Mouse (Mus musculus): ENCODE measurements around the gene Fam19a2. TPM values are rescaled to one million over a fixed set of nuclear protein-coding genes. Genes with fewer than 3 reads are reported as not detected.

Fam19a2 gene
- 19.2 and 22.4 TPM in 2 replicates for polyA plus RNA-seq (2012; rRNA removed)

- DNase-seq (ENCODE audit: extremely low spot score in 1 of 2, low spot score in 1 of 2) = peak; percentile 44 to 83
Observed at GRCm38 (mm10) chr10:123263876-123264309, at the start of gene Fam19a2. Gene Fam19a2, plus strand, starts transcription at chr10:123263996.

- no peak for DNase-seq (ENCODE audit: extremely low spot score in 1 of 2, low spot score in 1 of 2)
Observed at GRCm38 (mm10) chr10:123222785-123223184, 41.0 kb upstream of the Fam19a2 start.

- no peak for DNase-seq (ENCODE audit: extremely low spot score in 1 of 2, low spot score in 1 of 2)
Observed at GRCm38 (mm10) chr10:123229420-123229819, 34.4 kb upstream of the Fam19a2 start.

GRCm38 (mm10) chr10:123248063-123248462 lies 15.7 kb upstream of the Fam19a2 start:
- no peak for DNase-seq (ENCODE audit: extremely low spot score in 1 of 2, low spot score in 1 of 2)

GRCm38 (mm10) chr10:123251904-123252303 lies 11.9 kb upstream of the Fam19a2 start:
- no peak for DNase-seq (ENCODE audit: extremely low spot score in 1 of 2, low spot score in 1 of 2)

- peak in 1 of 2 experiments; percentile 47 for DNase-seq (ENCODE audit: extremely low spot score in 1 of 2, low spot score in 1 of 2)
Observed at GRCm38 (mm10) chr10:123254299-123254698, 9.5 kb upstream of the Fam19a2 start.

- no peak for DNase-seq (ENCODE audit: extremely low spot score in 1 of 2, low spot score in 1 of 2)
Observed at GRCm38 (mm10) chr10:123255674-123256348, 8.0 kb upstream of the Fam19a2 start.

- DNase-seq (ENCODE audit: extremely low spot score in 1 of 2, low spot score in 1 of 2) = peak in 1 of 2 experiments; percentile 75
Observed at GRCm38 (mm10) chr10:123264461-123265191, 830 bp downstream of the Fam19a2 start.

- peak in 1 of 2 experiments; percentile 20 for DNase-seq (ENCODE audit: extremely low spot score in 1 of 2, low spot score in 1 of 2)
Observed at GRCm38 (mm10) chr10:123265241-123265790, 1.5 kb downstream of the Fam19a2 start.

GRCm38 (mm10) chr10:123268568-123268967 lies 4.8 kb downstream of the Fam19a2 start:
- peak in 1 of 2 experiments; percentile 66 for DNase-seq (ENCODE audit: extremely low spot score in 1 of 2, low spot score in 1 of 2)

GRCm38 (mm10) chr10:123274554-123274953 lies 10.8 kb downstream of the Fam19a2 start:
- DNase-seq (ENCODE audit: extremely low spot score in 1 of 2, low spot score in 1 of 2) = no peak

- no peak for DNase-seq (ENCODE audit: extremely low spot score in 1 of 2, low spot score in 1 of 2)
Observed at GRCm38 (mm10) chr10:123307300-123307699, 43.5 kb downstream of the Fam19a2 start.

GRCm38 (mm10) chr10:123326271-123326670 lies 62.5 kb downstream of the Fam19a2 start:
- no peak for DNase-seq (ENCODE audit: extremely low spot score in 1 of 2, low spot score in 1 of 2)

- DNase-seq (ENCODE audit: extremely low spot score in 1 of 2, low spot score in 1 of 2) = no peak
Observed at GRCm38 (mm10) chr10:123341280-123341679, 77.5 kb downstream of the Fam19a2 start.

- DNase-seq (ENCODE audit: extremely low spot score in 1 of 2, low spot score in 1 of 2) = peak in 1 of 2 experiments; percentile 81
Observed at GRCm38 (mm10) chr10:123342591-123343236, 78.9 kb downstream of the Fam19a2 start.

GRCm38 (mm10) chr10:123346301-123346700 lies 82.5 kb downstream of the Fam19a2 start:
- no peak for DNase-seq (ENCODE audit: extremely low spot score in 1 of 2, low spot score in 1 of 2)

GRCm38 (mm10) chr10:123353667-123354066 lies 89.9 kb downstream of the Fam19a2 start:
- no peak for DNase-seq (ENCODE audit: extremely low spot score in 1 of 2, low spot score in 1 of 2)

- DNase-seq (ENCODE audit: extremely low spot score in 1 of 2, low spot score in 1 of 2) = no peak
Observed at GRCm38 (mm10) chr10:123357010-123357409, 93.2 kb downstream of the Fam19a2 start.

- DNase-seq (ENCODE audit: extremely low spot score in 1 of 2, low spot score in 1 of 2) = no peak
Observed at GRCm38 (mm10) chr10:123360492-123360891, 96.7 kb downstream of the Fam19a2 start.

- DNase-seq (ENCODE audit: extremely low spot score in 1 of 2, low spot score in 1 of 2) = peak in 1 of 2 experiments; percentile 57
Observed at GRCm38 (mm10) chr10:123364628-123365027, 100.8 kb downstream of the Fam19a2 start.

All from frontal cortex, adult 2 months (tissue).